Mouse (Mus musculus): Measurements from ENCODE around the gene Spg7.
A peak's percentile ranks its signal among the peaks of the same experiment; 100 is the strongest.

DNA sequence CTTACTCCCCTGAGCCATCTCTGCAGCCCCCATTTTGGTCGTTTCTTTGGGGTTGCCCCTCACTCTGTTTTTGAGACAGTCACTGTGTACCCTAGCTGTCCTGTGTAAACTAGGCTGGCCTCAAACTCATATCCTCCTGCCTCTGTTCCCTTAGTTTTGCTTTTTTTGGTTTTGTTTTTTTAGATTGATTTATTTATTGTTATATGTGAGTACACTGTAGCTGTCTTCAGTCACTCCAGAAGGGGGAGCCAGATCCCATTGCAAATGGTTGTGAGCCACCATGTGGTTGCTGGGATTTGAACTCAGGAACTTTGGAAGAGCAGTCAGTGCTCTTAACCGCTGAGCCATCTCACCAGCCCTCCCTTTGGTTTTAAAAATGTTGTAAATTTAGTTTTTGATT lies 43.8 kb downstream of the Spg7 start:
- TF ChIP-seq CTCF (IDR thresholded peaks at IDR 0.05) (peak; percentile 70), EP300 (IDR thresholded peaks at IDR 0.05) (no peak)
